Mouse (Mus musculus) kidney, postnatal 0 days (tissue): ENCODE measurements at regions not wholly inside any gene's neighbourhood (a gene's known extent, or its start where the extent isn't known, plus 50 kb on each side); places are given as distances from the start of the nearest gene placed in this dataset.
A peak's percentile ranks its signal among the peaks of the same experiment; 100 is the strongest.

Experiments
- ATAC-seq: fragments of 200-750 bp; cut with Nextera tagmentation; replicated peaks from 2 replicates; pipeline ENCODE4 v1.8.0; 2017; ENCODE audit warnings: low read depth, moderate number of reproducible peaks, moderate TSS enrichment, moderate library complexity; ENCODE audit not compliant: low FRiP score
- DNase-seq: peaks from one replicate; pipeline ENCODE4 v3.0.0-alpha.2; 2016; ENCODE audit warnings: low spot score
- H3K27ac ChIP-seq: fragments of 300-500 bp; sonication (generic); 2 replicates; pipeline ENCODE4 v1.5.1; 2014; ENCODE audit warnings: mild to moderate bottlenecking
- H3K27me3 ChIP-seq: fragments of 300-500 bp; sonication (generic); 2 replicates; pipeline ENCODE4 v1.6.1; 2014; ENCODE audit warnings: low read length, mixed read lengths; ENCODE audit not compliant: insufficient read depth
- H3K36me3 ChIP-seq: fragments of 300-500 bp; sonication (generic); 2 replicates; pipeline ENCODE4 v1.6.1; 2014; ENCODE audit warnings: low read length, mixed read lengths; ENCODE audit not compliant: insufficient read depth
- H3K4me1 ChIP-seq: fragments of 300-500 bp; sonication (generic); replicated peaks from 2 replicates; pipeline ENCODE4 v1.6.1; 2014; ENCODE audit warnings: antibody characterized with exemption, low read length, mixed read lengths; ENCODE audit not compliant: insufficient read depth
- H3K4me2 ChIP-seq: fragments of 300-500 bp; sonication (generic); 2 replicates; pipeline ENCODE4 v1.6.1; 2014; ENCODE audit warnings: mild to moderate bottlenecking, low read length, moderate library complexity, mixed read lengths
- H3K4me3 ChIP-seq: fragments of 300-500 bp; sonication (generic); replicated peaks from 2 replicates; pipeline ENCODE4 v1.5.1; 2014; ENCODE audit warnings: low read depth, low read length
- H3K9ac ChIP-seq: fragments of 300-500 bp; sonication (generic); 2 replicates; pipeline ENCODE4 v1.6.1; 2014; ENCODE audit warnings: low read depth, low read length
- H3K9me3 ChIP-seq: fragments of 300-500 bp; sonication (generic); replicated peaks from 2 replicates; pipeline ENCODE4 v1.6.1; 2016; ENCODE audit warnings: low read length, inconsistent platforms, mixed read lengths
- CTCF ChIP-seq: IDR thresholded peaks from 2 replicates; pipeline ENCODE4 v1.5.1; 2016; ENCODE audit warnings: antibody characterized with exemption, low read depth, mild to moderate bottlenecking, moderate library complexity
- WGBS: fragments of 180-500 bp; shearing (Covaris S2); extraction: QIAGEN DNeasy Blood & Tissue Kit; methylation state at CpG from one replicate; pipeline ENCODE4 v1.1.7; 2014; 5-methylcytosine and 5-hydroxymethylcytosine counted together

GRCm38 (mm10) chr17:55276541-55276940 lies 168.6 kb upstream of the St6gal2 start:
- H3K4me1 ChIP-seq = no peaks in the 10 kb centered on the region
- H3K9me3 ChIP-seq = no peaks in the 10 kb centered on the region
- H3K27ac ChIP-seq = no peak overlapping the region
- H3K4me2 ChIP-seq = no peak overlapping the region
- no peak overlapping the region for H3K9ac ChIP-seq
- DNase-seq = no peak
- H3K27me3 ChIP-seq = no peaks in the 10 kb centered on the region
- H3K4me3 ChIP-seq = no peak overlapping the region
- no peak for ATAC-seq
- WGBS = 60% methylated on average over 1 of the region's 1 CpGs
- no peak for TF ChIP-seq CTCF
- H3K36me3 ChIP-seq = no peaks in the 10 kb centered on the region

DNA sequence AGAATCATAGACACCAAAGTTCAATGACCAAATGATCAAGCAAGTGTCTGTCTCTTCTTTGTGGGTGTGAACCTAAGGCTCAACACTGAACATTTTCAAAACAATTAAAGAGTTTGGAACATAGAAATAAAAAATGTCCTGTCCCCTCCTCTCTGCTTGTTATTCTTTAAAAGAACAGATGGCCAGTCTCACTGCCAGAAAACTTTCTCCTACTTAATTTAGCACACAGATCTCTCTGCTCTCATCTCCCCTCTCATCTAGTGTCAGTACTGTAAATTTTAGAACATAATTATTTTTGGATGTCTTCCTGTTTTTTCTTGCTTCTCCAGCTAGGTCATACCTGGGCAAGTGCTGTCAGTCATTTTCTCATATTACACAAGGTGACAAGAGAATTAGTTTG lies 163.9 kb upstream of the St6gal2 start:
- ATAC-seq (no peak), DNase-seq (peak; percentile 5)

GRCm38 (mm10) chr17:55288589-55288988 lies 156.6 kb upstream of the St6gal2 start:
- Histone ChIP-seq H3K4me1 (no peaks in the 10 kb centered on the region), H3K36me3 (no peaks in the 10 kb centered on the region), H3K9me3 (no peaks in the 10 kb centered on the region), H3K4me2 (no peak overlapping the region), H3K27ac (no peak overlapping the region), H3K27me3 (no peaks in the 10 kb centered on the region), H3K9ac (no peak overlapping the region), H3K4me3 (no peak overlapping the region)
- no peak for TF ChIP-seq CTCF
- ATAC-seq (no peak), DNase-seq (no peak)
- WGBS = 77% methylated on average over 1 of the region's 1 CpGs

More for the DNA sequence above, 163.9 kb upstream of the St6gal2 start:
- Histone ChIP-seq H3K9me3 (no peaks in the 10 kb centered on the region), H3K4me2 (no peak overlapping the region), H3K4me1 (no peaks in the 10 kb centered on the region), H3K36me3 (no peaks in the 10 kb centered on the region), H3K9ac (no peak overlapping the region), H3K4me3 (no peak overlapping the region), H3K27me3 (no peaks in the 10 kb centered on the region), H3K27ac (no peak overlapping the region)
- TF ChIP-seq CTCF = no peak

- Histone ChIP-seq H3K4me2 (no peak overlapping the region), H3K9me3 (no peaks in the 10 kb centered on the region), H3K4me1 (no peaks in the 10 kb centered on the region), H3K27me3 (no peaks in the 10 kb centered on the region), H3K27ac (no peak overlapping the region), H3K36me3 (no peaks in the 10 kb centered on the region), H3K9ac (no peak overlapping the region), H3K4me3 (no peak overlapping the region)
- 67% methylated on average over 2 of the region's 2 CpGs for WGBS
- DNase-seq (no peak), ATAC-seq (no peak)
- no peak for TF ChIP-seq CTCF
Observed at GRCm38 (mm10) chr17:55292656-55293055, 152.5 kb upstream of the St6gal2 start.

GRCm38 (mm10) chr17:55296701-55297100 lies 148.5 kb upstream of the St6gal2 start:
- no peaks in the 10 kb centered on the region for H3K36me3 ChIP-seq
- TF ChIP-seq CTCF = no peak
- no peaks in the 10 kb centered on the region for H3K27me3 ChIP-seq
- H3K4me3 ChIP-seq = no peak overlapping the region
- no peak overlapping the region for H3K4me2 ChIP-seq
- H3K9ac ChIP-seq = no peak overlapping the region
- H3K4me1 ChIP-seq = no peaks in the 10 kb centered on the region
- no peak for DNase-seq
- 71% methylated on average over 2 of the region's 2 CpGs for WGBS
- no peaks in the 10 kb centered on the region for H3K9me3 ChIP-seq
- no peak overlapping the region for H3K27ac ChIP-seq
- ATAC-seq = no peak

GRCm38 (mm10) chr17:55298852-55299251 lies 146.3 kb upstream of the St6gal2 start:
- ATAC-seq (no peak), DNase-seq (no peak)
- H3K27me3 ChIP-seq = no peaks in the 10 kb centered on the region
- no peaks in the 10 kb centered on the region for H3K9me3 ChIP-seq
- no peak for TF ChIP-seq CTCF
- no peak overlapping the region for H3K27ac ChIP-seq
- no peak overlapping the region for H3K9ac ChIP-seq
- H3K4me3 ChIP-seq = no peak overlapping the region
- WGBS = 75% methylated on average over 1 of the region's 1 CpGs
- H3K4me1 ChIP-seq = no peaks in the 10 kb centered on the region
- no peaks in the 10 kb centered on the region for H3K36me3 ChIP-seq
- no peak overlapping the region for H3K4me2 ChIP-seq

- no peak overlapping the region for H3K27ac ChIP-seq
- no peaks in the 10 kb centered on the region for H3K9me3 ChIP-seq
- 65% methylated on average over 1 of the region's 1 CpGs for WGBS
- no peaks in the 10 kb centered on the region for H3K4me1 ChIP-seq
- no peak for TF ChIP-seq CTCF
- H3K36me3 ChIP-seq = no peaks in the 10 kb centered on the region
- no peak overlapping the region for H3K4me2 ChIP-seq
- peak; percentile 74 for DNase-seq
- H3K27me3 ChIP-seq = no peaks in the 10 kb centered on the region
- no peak overlapping the region for H3K4me3 ChIP-seq
- ATAC-seq = peak; percentile 74
- no peak overlapping the region for H3K9ac ChIP-seq
Observed at GRCm38 (mm10) chr17:55320959-55321358, 124.2 kb upstream of the St6gal2 start.
